Mouse (Mus musculus) CH12.LX (cell line): ENCODE results near the gene Tmc2. TPM values are rescaled to one million over a fixed set of nuclear protein-coding genes. Genes with fewer than 3 reads are reported as not detected.
A peak's percentile ranks its signal among the peaks of the same experiment; 100 is the strongest.

Experiments used
- DNase-seq: peaks from one replicate; pipeline ENCODE4 v3.0.0-alpha.2; 2013; ENCODE audit errors: extremely low read depth
- H3K27ac ChIP-seq: 2 replicates; pipeline ENCODE4 v1.5.1; 2012; ENCODE audit warnings: low read depth, mild to moderate bottlenecking, control low read depth, moderate library complexity; ENCODE audit not compliant: insufficient read depth
- H3K27me3 ChIP-seq: replicated peaks from 2 replicates; pipeline ENCODE3; 2012; ENCODE audit warnings: inconsistent platforms
- H3K36me3 ChIP-seq, 2 experiments: replicated peaks in 1 of 2; 2 replicates each; pipeline versions ENCODE3 to v1.6.1; 2012; ENCODE audit warnings: inconsistent platforms in 1 of 2, low read length in 1 of 2, mild to moderate bottlenecking in 1 of 2, mixed read lengths in 1 of 2, moderate library complexity in 1 of 2; ENCODE audit not compliant: control insufficient read depth in 1 of 2, insufficient read depth in 1 of 2
- H3K4me1 ChIP-seq, 2 experiments: 2 replicates each; pipeline ENCODE4 v1.6.1; 2012; ENCODE audit warnings: inconsistent platforms in 1 of 2, moderate library complexity in 1 of 2; ENCODE audit not compliant: insufficient read depth in 2 of 2, control insufficient read depth in 1 of 2
- H3K4me2 ChIP-seq: 2 replicates; pipeline ENCODE4 v1.6.1; 2012; ENCODE audit warnings: low read depth, mild to moderate bottlenecking, control low read depth; ENCODE audit not compliant: poor library complexity, insufficient read depth, severe bottlenecking
- H3K4me3 ChIP-seq, 3 experiments: fragments of 150-350 bp in 1 of 3; sonication (generic) in 1 of 3; replicated peaks in 1 of 3; 2 replicates each; pipeline versions ENCODE3 to v1.5.1; 2011 to 2012; ENCODE audit warnings: low read depth in 2 of 3, low read length in 2 of 3, mild to moderate bottlenecking in 2 of 3, moderate library complexity in 2 of 3, control low read depth in 1 of 3, improper control_type of control experiment in 1 of 3, inconsistent platforms in 1 of 3, mixed read lengths in 1 of 3; ENCODE audit not compliant: poor library complexity in 1 of 3
- H3K79me2 ChIP-seq: replicated peaks from 2 replicates; pipeline ENCODE4 v1.6.1; 2012; ENCODE audit warnings: mild to moderate bottlenecking, moderate library complexity; ENCODE audit not compliant: control insufficient read depth, poor library complexity, insufficient read depth, severe bottlenecking; ENCODE audit errors: extremely low read depth
- H3K9ac ChIP-seq: 2 replicates; pipeline ENCODE4 v1.6.1; 2012; ENCODE audit warnings: low read depth, mild to moderate bottlenecking, control low read depth, moderate library complexity; ENCODE audit not compliant: insufficient read depth
- H3K9me3 ChIP-seq: replicated peaks from 2 replicates; pipeline ENCODE3; 2012; ENCODE audit warnings: low read length, inconsistent platforms, mixed read lengths
- BHLHE40 ChIP-seq: IDR thresholded peaks from 2 replicates; pipeline ENCODE4 v1.6.1; 2011; ENCODE audit warnings: mild to moderate bottlenecking, low read depth, low read length, improper control_type of control experiment
- CHD2 ChIP-seq: IDR thresholded peaks from 2 replicates; pipeline ENCODE4 v1.6.1; 2011; ENCODE audit warnings: low read length, improper control_type of control experiment
- CTCF ChIP-seq, 2 experiments: IDR thresholded peaks in 1 of 2; conservative IDR thresholded peaks in 1 of 2; 2 replicates each; pipeline ENCODE4 v1.5.1; 2011 to 2012; ENCODE audit warnings: low read depth in 2 of 2, low read length in 2 of 2, improper control_type of control experiment in 1 of 2, inconsistent platforms in 1 of 2, mild to moderate bottlenecking in 1 of 2, moderate library complexity in 1 of 2
- E2F4 ChIP-seq: IDR thresholded peaks from 2 replicates; pipeline ENCODE4 v1.6.1; 2011; ENCODE audit warnings: low read depth, low read length, improper control_type of control experiment; ENCODE audit not compliant: insufficient replicate concordance
- ELF1 ChIP-seq: IDR thresholded peaks from 2 replicates; pipeline ENCODE4 v1.6.1; 2014; ENCODE audit warnings: low read depth, mild to moderate bottlenecking, inconsistent platforms, low read length, improper control_type of control experiment
- EP300 ChIP-seq: IDR thresholded peaks from 2 replicates; pipeline ENCODE4 v1.6.1; 2011; ENCODE audit warnings: low read length, improper control_type of control experiment
- ETS1 ChIP-seq: conservative IDR thresholded peaks from 2 replicates; pipeline ENCODE4 v1.6.1; 2012; ENCODE audit warnings: low read depth, mild to moderate bottlenecking, inconsistent platforms, low read length, improper control_type of control experiment, moderate library complexity
- GABPA ChIP-seq: IDR thresholded peaks from 2 replicates; pipeline ENCODE4 v1.6.1; 2012; ENCODE audit warnings: low read depth, low read length, improper control_type of control experiment, inconsistent platforms; ENCODE audit not compliant: insufficient replicate concordance
- HCFC1 ChIP-seq: IDR thresholded peaks from 2 replicates; pipeline ENCODE4 v1.6.1; 2012; ENCODE audit warnings: low read depth, mild to moderate bottlenecking, inconsistent platforms, low read length, improper control_type of control experiment
- JUN ChIP-seq: IDR thresholded peaks from 2 replicates; pipeline ENCODE4 v1.6.1; 2011; ENCODE audit warnings: low read depth, mild to moderate bottlenecking, low read length, improper control_type of control experiment, moderate library complexity; ENCODE audit not compliant: insufficient read depth
- JUND ChIP-seq: conservative IDR thresholded peaks from 2 replicates; pipeline ENCODE4 v1.6.1; 2011; ENCODE audit warnings: low read depth, low read length, improper control_type of control experiment
- KAT2A ChIP-seq: IDR thresholded peaks from 2 replicates; pipeline ENCODE4 v1.6.1; 2012; ENCODE audit warnings: low read length, improper control_type of control experiment, inconsistent platforms; ENCODE audit not compliant: insufficient replicate concordance
- MAFK ChIP-seq: IDR thresholded peaks from 2 replicates; pipeline ENCODE4 v1.6.1; 2011; ENCODE audit warnings: low read length, improper control_type of control experiment; ENCODE audit not compliant: insufficient replicate concordance
- MAZ ChIP-seq: IDR thresholded peaks from 2 replicates; pipeline ENCODE4 v1.6.1; 2012; ENCODE audit warnings: low read depth, mild to moderate bottlenecking, inconsistent platforms, low read length, improper control_type of control experiment, moderate library complexity
- MEF2A ChIP-seq: IDR thresholded peaks from 2 replicates; pipeline ENCODE4 v1.6.1; 2014; ENCODE audit warnings: low read depth, mild to moderate bottlenecking, inconsistent platforms, low read length, improper control_type of control experiment, borderline replicate concordance
- MXI1 ChIP-seq: IDR thresholded peaks from 2 replicates; pipeline ENCODE4 v1.6.1; 2011; ENCODE audit warnings: mild to moderate bottlenecking, low read depth, low read length, improper control_type of control experiment
- MYC ChIP-seq: IDR thresholded peaks from 2 replicates; pipeline ENCODE4 v1.6.1; 2011; ENCODE audit warnings: low read depth, mild to moderate bottlenecking, improper control_type of control experiment, low read length
- NELFE ChIP-seq: IDR thresholded peaks from 2 replicates; pipeline ENCODE4 v1.6.1; 2011; ENCODE audit warnings: low read depth, low read length, improper control_type of control experiment
- NRF1 ChIP-seq: IDR thresholded peaks from 2 replicates; pipeline ENCODE4 v1.6.1; 2014; ENCODE audit warnings: low read depth, mild to moderate bottlenecking, inconsistent platforms, low read length, improper control_type of control experiment, moderate library complexity
- PAX5 ChIP-seq: IDR thresholded peaks from 2 replicates; pipeline ENCODE4 v1.6.1; 2012; ENCODE audit warnings: low read length, inconsistent platforms, mixed read lengths
- POLR2AphosphoS2 ChIP-seq: IDR thresholded peaks from 2 replicates; pipeline ENCODE4 v1.6.1; 2011; ENCODE audit warnings: low read depth, low read length, improper control_type of control experiment
- RAD21 ChIP-seq: IDR thresholded peaks from 2 replicates; pipeline ENCODE4 v1.6.1; 2011; ENCODE audit warnings: low read depth, mild to moderate bottlenecking, low read length, improper control_type of control experiment, moderate library complexity
- RCOR1 ChIP-seq: conservative IDR thresholded peaks from 2 replicates; pipeline ENCODE4 v1.6.1; 2012; ENCODE audit warnings: low read depth, mild to moderate bottlenecking, inconsistent platforms, low read length, improper control_type of control experiment
- SMC3 ChIP-seq: IDR thresholded peaks from 2 replicates; pipeline ENCODE4 v1.6.1; 2011; ENCODE audit warnings: low read depth, low read length, improper control_type of control experiment
- TBP ChIP-seq: conservative IDR thresholded peaks from 2 replicates; pipeline ENCODE4 v1.6.1; 2011; ENCODE audit warnings: low read depth, low read length, improper control_type of control experiment
- TCF12 ChIP-seq: IDR thresholded peaks from 2 replicates; pipeline ENCODE4 v1.6.1; 2014; ENCODE audit warnings: low read depth, mild to moderate bottlenecking, inconsistent platforms, low read length, improper control_type of control experiment
- UBTF ChIP-seq: IDR thresholded peaks from 2 replicates; pipeline ENCODE4 v1.6.1; 2012; ENCODE audit warnings: low read depth, mild to moderate bottlenecking, inconsistent platforms, low read length, improper control_type of control experiment, moderate library complexity
- ZC3H11A ChIP-seq: IDR thresholded peaks from 2 replicates; pipeline ENCODE4 v1.6.1; 2012; ENCODE audit warnings: low read depth, mild to moderate bottlenecking, inconsistent platforms, low read length, improper control_type of control experiment
- ZKSCAN1 ChIP-seq: IDR thresholded peaks from 2 replicates; pipeline ENCODE4 v1.6.1; 2012; ENCODE audit warnings: low read depth, inconsistent platforms, low read length, improper control_type of control experiment, borderline replicate concordance
- ZMIZ1 ChIP-seq: IDR thresholded peaks from 2 replicates; pipeline ENCODE4 v1.6.1; 2012; ENCODE audit warnings: low read depth, mild to moderate bottlenecking, inconsistent platforms, low read length, improper control_type of control experiment
- ZNF384 ChIP-seq: IDR thresholded peaks from 2 replicates; pipeline ENCODE4 v1.6.1; 2012; ENCODE audit warnings: low read depth, low read length, improper control_type of control experiment, inconsistent platforms
- dilution Hi-C: fragments of 300-500 bp; cut with MboI; formaldehyde crosslinking; loops from 2 replicates; pipeline ENCODE4 v1.14.3; 2020; ENCODE audit warnings: low sequenced_read_pairs; ENCODE audit not compliant: extremely low pct_unique_long_range_greater_than_20kb, extremely low pct_ligation_motif_present
- in situ Hi-C: fragments of 300-500 bp; cut with MboI; formaldehyde crosslinking; loops from 3 replicates; pipeline ENCODE4 v1.14.3; 2019; ENCODE audit warnings: low sequenced_read_pairs, low pct_ligation_motif_present, low pct_unique_long_range_greater_than_20kb, mixed read lengths
- polyA plus RNA-seq: library from polyadenylated mRNA; unstranded; fragments of >175 nt; gene quantifications from 2 replicates; pipeline ENCODE4 v1.2.1, GENCODE M21; 2012; ENCODE audit warnings: low read depth; ENCODE audit not compliant: insufficient read length
- total RNA-seq, 2 experiments: library from RNA; depleted of rRNA; stranded (reverse); fragments of 300-350 nt in 1 of 2; fragments of >200 nt in 1 of 2; gene quantifications; 2 replicates each; pipeline ENCODE4 v1.2.3; 2012 to 2014

Gene Tmc2
- total and polyA plus RNA-seq, 3 experiments = not detected

- peak; percentile 61 for TF ChIP-seq NRF1
- TF ChIP-seq PAX5 = no peak
- peak; percentile 19; the same call in 1 of the 2 replicates for TF ChIP-seq JUN
- 0 out of 2 replicates have a peak, but pooled peaks have one; percentile 11 for TF ChIP-seq BHLHE40
- TF ChIP-seq ZMIZ1 = peak; percentile 83
- peak; percentile 90 for TF ChIP-seq TBP
- TF ChIP-seq ELF1 = peak; percentile 88
- no peak; the same call in 1 of the 2 replicates for TF ChIP-seq RCOR1
- peak; percentile 93 for TF ChIP-seq NELFE
- peak; percentile 92 for TF ChIP-seq HCFC1
- TF ChIP-seq GABPA = peak; percentile 40; the same call in 1 of the 2 replicates
- TF ChIP-seq SMC3 = no peak
- no peak for TF ChIP-seq MAFK
- TF ChIP-seq RAD21 = no peak
- TF ChIP-seq KAT2A = peak; percentile 88; the same call in 1 of the 2 replicates
- TF ChIP-seq UBTF = no peak
- TF ChIP-seq POLR2AphosphoS2 = peak; percentile 65; the same call in 1 of the 2 replicates
- TF ChIP-seq JUND = no peak
- no peak for TF ChIP-seq MAZ
- peak; percentile 80; the same call in 1 of the 2 replicates for TF ChIP-seq MXI1
- TF ChIP-seq E2F4 = peak; percentile 60; the same call in 1 of the 2 replicates
These were observed 89.1 kb downstream of the Tmc2 start, which contains the start of gene Idh3b (continued) for GRCm38 (mm10) chr2:130283854-130284654.

- Histone ChIP-seq H3K4me3 (no peak overlapping the region), H3K9ac (no peak overlapping the region), H3K27ac (no peak overlapping the region), H3K27me3 (no peaks in the 10 kb centered on the region), H3K79me2 (peaks cover 4% of the 10 kb centered on the region), H3K36me3 (peaks cover 2 to 20% of the 10 kb centered on the region in 2 experiments)
- in situ Hi-C loops = loop anchor here (25.0 kb wide), 1 partner anchor 273 kb away; the partner anchor contains the start of gene Mrps26
- dilution Hi-C loops = no loop called here
- TF ChIP-seq E2F4 (no peak), ETS1 (no peak), MEF2A (no peak), CHD2 (no peak), HCFC1 (no peak), ZKSCAN1 (no peak), ELF1 (no peak), ZC3H11A (no peak), BHLHE40 (no peak), MXI1 (no peak), MAFK (no peak), TCF12 (no peak), MYC (no peak), EP300 (no peak), POLR2AphosphoS2 (no peak), ZNF384 (no peak), CTCF (conservative IDR thresholded peaks at IDR 0.05 in 1 of 2, IDR thresholded peaks at IDR 0.05 in 1 of 2; ENCODE audit: low read depth in 2 of 2, low read length in 2 of 2) (no peak)
- TF ChIP-seq, all 38 proteins: peak for 0
- Histone ChIP-seq H3K4me1 (peaks cover 5 to 29% of the 10 kb centered on the region in 2 experiments; a peak in 3 of 4 replicates), H3K9me3 (no peaks in the 10 kb centered on the region), H3K4me2 (no peak overlapping the region)
- no peak for DNase-seq
These were observed 94.1 kb downstream of the Tmc2 start for GRCm38 (mm10) chr2:130289086-130289485.
